Mouse (Mus musculus) forebrain, embryonic 11.5 days (tissue): ENCODE results near the gene Vegfd. TPM values are rescaled to one million over a fixed set of nuclear protein-coding genes. Genes with fewer than 3 reads are reported as not detected.

Experiments
- ATAC-seq: fragments of 200-750 bp; cut with Nextera tagmentation; replicated peaks from 2 replicates; pipeline ENCODE4 v1.8.0; 2017; ENCODE audit warnings: moderate TSS enrichment; ENCODE audit not compliant: low FRiP score
- DNase-seq: peaks from one replicate; pipeline ENCODE4 v3.0.0-alpha.2; 2017; ENCODE audit warnings: low spot score
- H3K27ac ChIP-seq: fragments of 300-500 bp; sonication (generic); 2 replicates; pipeline ENCODE4 v1.5.1; 2014; ENCODE audit warnings: low read depth, low read length
- H3K27me3 ChIP-seq: fragments of 300-500 bp; sonication (generic); 2 replicates; pipeline ENCODE4 v1.6.1; 2014; ENCODE audit warnings: mild to moderate bottlenecking, low read length, mixed read lengths; ENCODE audit not compliant: control insufficient read depth, insufficient read depth
- H3K36me3 ChIP-seq: fragments of 300-500 bp; sonication (generic); 2 replicates; pipeline ENCODE4 v1.6.1; 2014; ENCODE audit warnings: mild to moderate bottlenecking, low read length, moderate library complexity, mixed read lengths; ENCODE audit not compliant: control insufficient read depth, insufficient read depth
- H3K4me1 ChIP-seq: fragments of 300-500 bp; sonication (generic); replicated peaks from 2 replicates; pipeline ENCODE4 v1.6.1; 2014; ENCODE audit warnings: low read length, mixed read lengths; ENCODE audit not compliant: control insufficient read depth, insufficient read depth
- H3K4me2 ChIP-seq: fragments of 300-500 bp; sonication (generic); 2 replicates; pipeline ENCODE4 v1.6.1; 2014; ENCODE audit warnings: low read depth, mild to moderate bottlenecking, low read length, moderate library complexity, mixed read lengths; ENCODE audit not compliant: severe bottlenecking
- H3K4me3 ChIP-seq: fragments of 300-500 bp; sonication (generic); 2 replicates; pipeline ENCODE4 v1.5.1; 2014; ENCODE audit warnings: low read depth, low read length
- H3K9ac ChIP-seq: fragments of 300-500 bp; sonication (generic); 2 replicates; pipeline ENCODE4 v1.6.1; 2014; ENCODE audit warnings: low read length
- H3K9me3 ChIP-seq: fragments of 300-500 bp; sonication (generic); 2 replicates; pipeline ENCODE4 v1.6.1; 2016; ENCODE audit warnings: low read length, mixed read lengths; ENCODE audit not compliant: control insufficient read depth
- WGBS: fragments of 180-500 bp; shearing (Covaris S2); extraction: QIAGEN DNeasy Blood & Tissue Kit; methylation state at CpG from one replicate; pipeline ENCODE4 v1.1.7; 2014; 5-methylcytosine and 5-hydroxymethylcytosine counted together
- polyA plus RNA-seq: library from polyadenylated mRNA; unstranded; fragments of >200 nt; fragmentation: Nextera tagmentation; extraction: Ambion mirVana; gene quantifications from 2 replicates; pipeline ENCODE4 v1.2.1, GENCODE M21; 2014

Vegfd gene
- polyA plus RNA-seq, 1 experiment from 2014 or later = 0.88 TPM

DNA sequence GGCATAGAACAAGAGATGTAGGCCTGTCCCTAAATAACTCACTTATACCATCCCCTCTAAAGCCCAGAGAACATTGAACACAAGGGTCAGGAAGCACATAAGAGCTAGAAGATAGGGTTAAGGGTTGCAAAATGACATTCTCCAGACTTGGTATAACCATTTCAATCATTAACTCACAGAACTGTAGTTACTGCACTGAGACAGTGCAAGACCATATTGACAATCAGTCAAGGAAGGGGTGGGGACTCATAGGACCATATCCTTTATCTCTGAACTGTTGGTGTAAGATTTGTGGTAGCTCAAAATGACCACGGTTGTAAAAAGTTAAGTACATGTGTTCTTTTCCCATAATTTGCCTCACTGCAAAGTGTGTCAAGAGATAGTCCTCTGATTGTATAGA, 37.4 kb downstream of the Vegfd start:
- ATAC-seq (no peak), DNase-seq (no peak)
- Histone ChIP-seq H3K36me3 (no peaks in the 10 kb centered on the region), H3K4me1 (no peaks in the 10 kb centered on the region), H3K9me3 (no peaks in the 10 kb centered on the region), H3K4me2 (no peak overlapping the region), H3K27me3 (peaks cover 2% of the 10 kb centered on the region; the same call in 1 of the 2 replicates), H3K27ac (no peak overlapping the region), H3K9ac (no peak overlapping the region), H3K4me3 (no peak overlapping the region)
- WGBS = 83% methylated on average over 1 of the region's 1 CpGs

DNA sequence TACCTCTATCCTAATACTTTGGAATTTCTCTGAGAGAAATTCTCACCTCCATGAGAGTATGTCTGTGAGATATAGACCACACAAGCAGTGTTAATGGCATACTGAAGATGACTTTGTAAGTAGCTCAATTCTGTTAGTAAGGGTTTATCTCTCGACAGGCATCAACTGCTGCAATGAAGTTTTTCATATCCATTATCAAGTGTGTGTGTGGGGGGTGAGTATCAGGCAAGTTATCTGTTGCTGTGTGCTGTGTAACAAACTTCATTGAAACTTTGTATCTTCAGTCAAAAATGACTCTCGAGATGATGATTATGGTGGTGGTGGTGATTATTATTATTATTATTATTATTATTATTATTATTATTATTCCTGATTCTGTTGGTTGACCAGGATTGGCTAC, 43.6 kb downstream of the Vegfd start:
- H3K9me3 ChIP-seq = no peaks in the 10 kb centered on the region
- WGBS = 82% methylated on average over 2 of the region's 2 CpGs
- no peaks in the 10 kb centered on the region for H3K36me3 ChIP-seq
- no peaks in the 10 kb centered on the region for H3K4me1 ChIP-seq
- DNase-seq (no peak), ATAC-seq (no peak)
- H3K9ac ChIP-seq = no peak overlapping the region
- H3K4me3 ChIP-seq = no peak overlapping the region
- no peak overlapping the region for H3K27ac ChIP-seq
- H3K4me2 ChIP-seq = no peak overlapping the region
- no peaks in the 10 kb centered on the region for H3K27me3 ChIP-seq

DNA sequence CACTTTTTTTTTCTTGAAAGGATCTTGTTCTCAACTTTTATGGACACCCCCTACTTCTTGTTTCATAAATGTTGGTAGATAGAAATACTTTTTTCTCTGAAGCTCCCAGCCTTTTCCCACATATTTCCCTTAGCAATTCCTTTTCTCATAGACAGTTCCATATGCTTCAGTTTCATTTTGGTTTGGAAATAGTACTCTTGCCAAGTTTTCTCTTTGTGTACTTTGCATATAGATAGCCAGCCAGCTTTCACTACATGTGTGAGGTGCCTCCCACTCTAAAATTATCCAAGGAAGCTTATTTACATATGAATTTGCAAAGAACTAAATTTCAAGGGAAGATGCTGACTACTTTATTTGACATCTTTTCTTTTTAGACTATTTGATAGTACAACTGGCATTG, 44.8 kb downstream of the Vegfd start:
- ATAC-seq (no peak), DNase-seq (no peak)
- H3K27ac ChIP-seq = no peak overlapping the region
- no peaks in the 10 kb centered on the region for H3K27me3 ChIP-seq
- no peak overlapping the region for H3K9ac ChIP-seq
- no peak overlapping the region for H3K4me3 ChIP-seq
- H3K4me1 ChIP-seq = no peaks in the 10 kb centered on the region
- no peaks in the 10 kb centered on the region for H3K36me3 ChIP-seq
- H3K4me2 ChIP-seq = no peak overlapping the region
- H3K9me3 ChIP-seq = no peaks in the 10 kb centered on the region

DNA sequence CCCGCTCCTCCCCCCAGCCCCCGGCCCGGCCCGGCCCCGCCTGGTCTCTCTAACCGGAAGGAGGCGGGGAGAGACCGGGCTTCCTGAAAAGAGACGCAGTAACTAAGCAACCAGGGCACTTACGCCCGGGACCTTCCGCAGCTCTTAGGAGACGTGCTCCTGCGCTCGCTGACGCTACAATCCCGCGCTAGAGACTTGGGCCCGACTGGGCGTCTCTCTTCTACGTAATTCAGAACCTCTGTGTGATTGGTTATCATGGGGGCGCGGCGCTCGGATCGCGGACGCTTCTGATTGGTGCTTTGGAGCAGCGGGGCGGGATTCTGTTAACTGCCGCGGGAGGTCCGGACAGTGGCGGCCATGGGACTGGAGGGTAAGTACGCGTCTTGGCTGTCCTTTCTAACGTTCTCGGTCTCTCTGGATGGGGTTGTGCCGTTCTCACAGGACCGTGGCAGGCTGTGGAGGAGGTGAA, 46.3 kb downstream of the Vegfd start, which contains the start of gene Piga:
Gene Piga (plus strand): TSS at position 317 of the 469 bp plus-strand sequence.
- peak; percentile 100 for ATAC-seq
- Histone ChIP-seq H3K4me2 (peak within 1 kb of the TSS; percentile 46), H3K4me1 (no peaks in the 10 kb centered on the region), H3K27me3 (no peaks in the 10 kb centered on the region), H3K4me3 (peak within 1 kb of the TSS; percentile 50), H3K9me3 (no peaks in the 10 kb centered on the region), H3K27ac (no peak within 1 kb of the TSS), H3K36me3 (no peaks in the 10 kb centered on the region), H3K9ac (peak within 1 kb of the TSS; percentile 58)
- DNase-seq = peak; percentile 91
- 25% methylated on average over 38 of the region's 40 CpGs for WGBS

DNA sequence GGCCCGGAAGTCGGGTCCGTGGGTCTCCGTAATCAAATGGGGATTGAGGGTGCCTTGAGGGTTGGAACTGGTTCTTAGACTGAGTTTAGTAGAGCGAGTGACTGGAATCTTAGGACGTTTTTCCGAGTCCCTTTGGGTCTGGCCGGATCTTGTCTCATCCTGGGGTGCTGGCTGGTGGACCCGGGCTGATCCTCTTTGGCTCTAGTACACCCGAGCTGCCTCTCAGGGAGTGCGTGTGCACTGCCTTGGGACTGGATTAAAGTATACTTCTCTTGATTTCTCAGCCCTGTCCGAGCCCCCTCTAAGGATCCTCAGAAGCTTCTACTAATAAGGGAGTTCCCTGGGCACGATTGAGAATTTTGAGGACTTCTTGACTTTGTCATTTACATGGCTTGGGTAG, 46.8 kb downstream of the Vegfd start:
- no peaks in the 10 kb centered on the region for H3K36me3 ChIP-seq
- peak overlapping the region; percentile 46 for H3K4me2 ChIP-seq
- no peaks in the 10 kb centered on the region for H3K9me3 ChIP-seq
- no peak overlapping the region for H3K27ac ChIP-seq
- H3K4me1 ChIP-seq = no peaks in the 10 kb centered on the region
- ATAC-seq (peak; percentile 23; the same call in 1 of the 2 replicates), DNase-seq (no peak)
- 24% methylated on average over 13 of the region's 13 CpGs for WGBS
- H3K4me3 ChIP-seq = peak overlapping the region; percentile 50
- H3K27me3 ChIP-seq = no peaks in the 10 kb centered on the region
- peak overlapping the region; percentile 58 for H3K9ac ChIP-seq

DNA sequence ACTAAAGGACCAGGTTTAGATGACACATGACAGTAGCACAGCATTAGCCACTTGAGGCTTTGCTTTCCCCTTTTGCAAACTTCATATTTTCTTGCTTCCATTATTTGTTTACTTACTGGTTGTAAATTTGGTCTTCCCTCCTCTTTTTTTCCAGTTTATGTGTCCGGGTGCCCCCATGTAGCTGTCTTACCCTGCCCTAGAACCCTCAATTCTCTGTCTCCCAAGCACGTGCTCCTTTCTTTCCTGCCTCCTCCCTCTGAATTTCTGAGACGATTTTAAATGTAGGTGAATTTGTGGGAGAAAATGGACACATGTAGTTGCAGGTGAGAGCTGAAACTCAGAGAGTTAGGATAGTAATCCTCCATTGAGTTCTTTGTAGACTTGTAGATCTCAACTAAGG, 47.3 kb downstream of the Vegfd start:
- H3K9ac ChIP-seq = no peak overlapping the region; the same call in 1 of the 2 replicates
- H3K36me3 ChIP-seq = no peaks in the 10 kb centered on the region
- ATAC-seq = no peak
- no peaks in the 10 kb centered on the region for H3K4me1 ChIP-seq
- H3K4me2 ChIP-seq = peak overlapping the region; percentile 46
- H3K27ac ChIP-seq = no peak overlapping the region
- H3K9me3 ChIP-seq = no peaks in the 10 kb centered on the region
- peak overlapping the region; percentile 50 for H3K4me3 ChIP-seq
- no peaks in the 10 kb centered on the region for H3K27me3 ChIP-seq
- DNase-seq = no peak
- WGBS = 64% methylated on average over 3 of the region's 3 CpGs

DNA sequence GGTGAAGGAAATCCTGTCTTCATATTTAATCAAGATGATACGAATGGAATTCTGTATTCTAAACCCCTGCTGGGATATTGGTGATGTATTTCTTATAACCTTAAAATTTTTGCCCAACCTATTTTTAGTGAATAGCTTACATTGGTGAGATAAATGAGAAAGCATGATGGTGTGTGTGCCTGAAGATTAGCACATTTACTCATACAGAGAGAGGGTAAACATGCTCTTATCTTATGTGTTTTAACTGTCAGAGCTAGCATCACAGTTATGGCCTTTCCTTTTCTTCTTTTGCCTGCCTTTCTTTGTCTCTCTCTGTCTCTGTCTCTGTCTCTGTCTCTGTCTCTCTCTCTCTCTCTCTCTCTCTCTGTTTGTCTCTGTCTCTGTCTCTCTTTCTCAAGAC, 51.6 kb downstream of the Vegfd start:
- ATAC-seq (no peak), DNase-seq (no peak)
- no peaks in the 10 kb centered on the region for H3K9me3 ChIP-seq
- H3K9ac ChIP-seq = no peak overlapping the region
- H3K36me3 ChIP-seq = no peaks in the 10 kb centered on the region
- H3K4me3 ChIP-seq = no peak overlapping the region
- no peaks in the 10 kb centered on the region for H3K4me1 ChIP-seq
- H3K4me2 ChIP-seq = no peak overlapping the region
- no peak overlapping the region for H3K27ac ChIP-seq
- no peaks in the 10 kb centered on the region; the same call in 1 of the 2 replicates for H3K27me3 ChIP-seq
- 84% methylated on average over 1 of the region's 1 CpGs for WGBS

DNA sequence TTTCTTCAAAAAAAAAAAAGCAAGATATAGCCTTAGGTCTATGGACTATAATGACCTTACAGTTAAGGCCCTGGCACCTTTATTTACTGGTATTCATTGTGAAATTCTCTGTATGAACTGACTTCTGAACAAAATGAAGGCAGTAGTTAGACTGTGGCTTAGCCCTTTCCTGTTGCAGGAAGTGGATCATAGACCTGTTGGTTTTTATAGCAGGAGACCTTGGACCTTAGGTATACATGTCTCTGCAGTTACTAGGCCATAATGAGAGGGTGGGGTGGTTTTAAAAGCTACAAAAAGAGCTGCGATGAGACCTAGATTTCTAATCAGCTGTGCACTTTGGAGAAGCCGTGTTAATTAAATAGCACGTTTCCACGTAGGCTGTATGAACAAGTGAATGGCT, 54.1 kb downstream of the Vegfd start:
- H3K4me2 ChIP-seq = no peak overlapping the region
- DNase-seq = no peak
- no peak overlapping the region for H3K4me3 ChIP-seq
- WGBS = 97% methylated on average over 4 of the region's 4 CpGs
- H3K36me3 ChIP-seq = no peaks in the 10 kb centered on the region
- ATAC-seq = no peak
- H3K27ac ChIP-seq = no peak overlapping the region
- H3K9ac ChIP-seq = no peak overlapping the region
- H3K9me3 ChIP-seq = no peaks in the 10 kb centered on the region
- no peaks in the 10 kb centered on the region for H3K4me1 ChIP-seq
- H3K27me3 ChIP-seq = no peaks in the 10 kb centered on the region; the same call in 1 of the 2 replicates

DNA sequence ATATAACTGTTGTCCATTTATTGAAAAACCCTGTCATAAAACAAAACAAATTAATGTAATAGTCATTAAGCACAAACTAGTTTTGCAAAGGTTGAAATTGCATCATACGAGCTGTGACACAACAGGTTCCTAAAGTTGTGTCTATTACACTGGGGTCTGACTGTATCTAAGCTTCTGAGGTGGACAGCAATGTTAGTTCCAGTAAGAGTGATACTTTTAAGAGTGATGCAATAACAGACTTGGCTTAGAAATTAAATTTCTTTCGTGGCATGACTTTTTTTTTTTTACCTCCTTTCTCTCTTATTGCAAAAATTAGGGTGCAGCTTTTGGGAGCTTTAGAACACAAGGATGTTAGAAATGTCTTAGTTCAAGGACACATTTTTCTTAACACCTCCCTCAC, 55.0 kb downstream of the Vegfd start:
- no peak for ATAC-seq
- no peaks in the 10 kb centered on the region for H3K4me1 ChIP-seq
- H3K27me3 ChIP-seq = no peaks in the 10 kb centered on the region; the same call in 1 of the 2 replicates

More for the DNA sequence above, 55.0 kb downstream of the Vegfd start:
- DNase-seq = no peak
- no peak overlapping the region for H3K4me2 ChIP-seq
- H3K9ac ChIP-seq = no peak overlapping the region
- no peaks in the 10 kb centered on the region for H3K36me3 ChIP-seq
- H3K4me3 ChIP-seq = no peak overlapping the region
- H3K9me3 ChIP-seq = no peaks in the 10 kb centered on the region
- no peak overlapping the region for H3K27ac ChIP-seq
- 89% methylated on average over 2 of the region's 2 CpGs for WGBS
